ENCODE assay signal across 9 mouse cellular contexts in genomic region chr16:94150125-94151103, GRCm38 (mm10).
A peak's percentile ranks its signal among the peaks of the same experiment; 100 is the strongest.
DNase-seq lines count a peak whose midpoint lies in the region.
"Had no signal": no experiment of that assay in that cellular context is flagged by ENCODE, and none has a peak within 500 bp of the region (broad histone marks: within the 10 kb centered on the region; RNA-seq: fewer than 3 reads in every experiment).

No protein-coding gene starts in this region.

- WGBS in large intestine, adult 2 months, result 40% methylated on average over 15 of the region's 15 CpGs

- DNase-seq in spleen, adult 12 weeks (ENCODE audit: low spot score), result peak; percentile 76
- DNase-seq in spleen, adult 18-20 months, result no peak
- DNase-seq in large intestine, adult 2 months (ENCODE audit: low read depth, low spot score), result peak; percentile 22
- peak; percentile 39 for DNase-seq in lung, postnatal 36 days
- no peak for DNase-seq in gastrocnemius, postnatal 4 days (ENCODE audit: low spot score in 2 of 2)
- DNase-seq in cerebellum, postnatal 14 days, result no peak
- no peak for DNase-seq in layer of hippocampus, adult 11-12 months (ENCODE audit: low spot score)
- no peak for DNase-seq in urinary bladder, postnatal 25 days (ENCODE audit: low spot score)
- DNase-seq: cerebellum, adult 2 months had no signal

Comparison
In these comparisons a context has a peak if more than half of its experiments do, and no peak if none do; other contexts are left out.
1. DNase-seq: peak in spleen, adult 12 weeks (single experiment), large intestine, adult 2 months (single experiment) and lung, postnatal 36 days (single experiment); none in spleen, adult 18-20 months (0 of 2), gastrocnemius, postnatal 4 days (0 of 2), cerebellum, postnatal 14 days (0 of 2), layer of hippocampus, adult 11-12 months (single experiment) and urinary bladder, postnatal 25 days (single experiment).